Comparison of ENCODE assay signal across 8 mouse cellular contexts in the genomic region with DNA sequence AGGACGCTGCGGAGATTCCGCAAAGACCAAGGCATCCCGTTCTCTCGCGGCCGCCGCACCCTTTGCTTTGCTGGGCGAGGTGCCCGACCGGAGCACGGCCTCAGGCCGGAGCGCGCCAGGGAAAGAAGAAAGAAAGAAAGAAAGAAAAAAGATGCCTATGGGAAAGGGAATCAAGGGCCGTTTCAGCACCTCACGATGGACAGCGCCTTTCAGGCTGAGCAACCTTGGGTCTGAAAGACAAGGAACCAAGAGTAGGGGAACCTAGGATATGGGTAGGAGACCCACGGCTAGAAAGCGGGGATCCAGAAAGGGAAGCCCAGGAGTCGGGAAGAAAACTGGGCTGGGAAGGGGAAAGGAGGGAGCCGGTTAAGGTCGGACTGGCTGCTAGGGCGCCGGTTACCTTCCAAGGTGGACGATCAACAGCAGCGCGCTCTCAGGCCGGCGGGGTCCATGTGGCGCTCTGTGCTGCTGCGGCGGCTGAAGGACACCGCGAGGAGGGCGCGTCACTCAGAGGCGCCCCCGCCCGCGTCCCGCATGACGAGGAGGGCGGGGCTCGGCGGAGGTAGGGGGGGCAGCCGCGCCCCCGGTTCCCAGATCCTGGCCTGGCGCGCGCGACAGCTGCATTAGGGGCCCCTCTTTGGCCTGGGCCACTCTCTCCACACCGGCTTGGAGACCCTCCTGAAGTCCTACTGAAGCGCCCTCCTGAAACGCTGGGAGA. TPM values are rescaled to one million over a fixed set of nuclear protein-coding genes. Genes with fewer than 3 reads are reported as not detected.
DNase-seq lines count a peak whose midpoint lies in the region; ATAC-seq and TF ChIP-seq lines count a peak whose summit lies in the region.

A gene (minus strand): TSS at position 536 of the 718 bp plus-strand sequence.

- H3K4me1 ChIP-seq in G1E (ENCODE audit: insufficient read depth, low read depth, low read length): no peaks in the 10 kb centered on the region
- no peaks in the 10 kb centered on the region for H3K4me1 ChIP-seq in embryonic facial prominence, embryonic 11.5 days (ENCODE audit: control insufficient read depth, insufficient read depth, low read length)
- no peaks in the 10 kb centered on the region for H3K4me1 ChIP-seq in heart, postnatal 0 days (ENCODE audit: control insufficient read depth, insufficient read depth)
- H3K4me1 ChIP-seq in liver, postnatal 0 days (ENCODE audit: insufficient read depth): peaks cover 4% of the 10 kb centered on the region

- H3K27me3 ChIP-seq in G1E (ENCODE audit: insufficient read depth, low read length): peaks cover 25% of the 10 kb centered on the region; the same call in 1 of the 2 replicates
- peaks cover 13% of the 10 kb centered on the region for H3K27me3 ChIP-seq in embryonic facial prominence, embryonic 11.5 days (ENCODE audit: control insufficient read depth, insufficient read depth, low read length)
- H3K27me3 ChIP-seq in heart, postnatal 0 days (ENCODE audit: control insufficient read depth, insufficient read depth, low read length): peaks cover 29% of the 10 kb centered on the region
- H3K27me3 ChIP-seq in liver, postnatal 0 days (ENCODE audit: insufficient read depth, low read length): peaks cover 25% of the 10 kb centered on the region

- peak; percentile 33 for DNase-seq in G1E (ENCODE audit: low spot score)
- peak; percentile 84 for DNase-seq in adrenal gland, postnatal 14 days
- DNase-seq in embryonic facial prominence, embryonic 11.5 days (ENCODE audit: low spot score): peak; percentile 86
- peak; percentile 49 for DNase-seq in heart, postnatal 0 days (ENCODE audit: low spot score)
- DNase-seq in kidney, postnatal 4 days: peak; percentile 90
- DNase-seq in liver, postnatal 0 days: peak; percentile 67
- DNase-seq in ovary, postnatal 36 days (ENCODE audit: low spot score): peak; percentile 77

- no peak for ATAC-seq in G1E (ENCODE audit: extremely low read depth, insufficient number of reproducible peaks, low FRiP score, poor library complexity, severe bottlenecking)
- peak; percentile 72 for ATAC-seq in embryonic facial prominence, embryonic 11.5 days (replicated peaks; ENCODE audit: insufficient number of reproducible peaks, low FRiP score, low TSS enrichment, low read depth)
- peak; percentile 71 for ATAC-seq in heart, postnatal 0 days (ENCODE audit: insufficient read depth, low read depth)
- ATAC-seq in liver, postnatal 0 days: no peak
- no peak for ATAC-seq in inflammation-experienced regulatory T-cells, adult 6 months

- TF ChIP-seq CTCF in G1E (IDR thresholded peaks at IDR 0.05; ENCODE audit: low read depth, low read length): no peak
- no peak for TF ChIP-seq CTCF in heart, postnatal 0 days (IDR thresholded peaks at IDR 0.05; ENCODE audit: low read depth)
- no peak for TF ChIP-seq CTCF in liver, postnatal 0 days (IDR thresholded peaks at IDR 0.05; ENCODE audit: low read depth)

- H3K36me3 ChIP-seq in G1E (replicated peaks): no peaks in the 10 kb centered on the region
- H3K36me3 ChIP-seq in embryonic facial prominence, embryonic 11.5 days (replicated peaks; ENCODE audit: control insufficient read depth, insufficient read depth, low read depth, low read length): no peaks in the 10 kb centered on the region
- H3K36me3 ChIP-seq in heart, postnatal 0 days (replicated peaks; ENCODE audit: control insufficient read depth, insufficient read depth, low read length): no peaks in the 10 kb centered on the region
- no peaks in the 10 kb centered on the region for H3K36me3 ChIP-seq in liver, postnatal 0 days (replicated peaks; ENCODE audit: insufficient read depth, low read length)

- no peak for TF ChIP-seq EP300 in heart, postnatal 0 days (IDR thresholded peaks at IDR 0.05; ENCODE audit: low read depth)
- no peak for TF ChIP-seq EP300 in liver, postnatal 0 days (IDR thresholded peaks at IDR 0.05; ENCODE audit: low read depth)

- peak within 1 kb of the TSS; percentile 62 for H3K4me2 ChIP-seq in embryonic facial prominence, embryonic 11.5 days (ENCODE audit: low read depth, low read length)
- peak within 1 kb of the TSS; percentile 52 for H3K4me2 ChIP-seq in heart, postnatal 0 days (ENCODE audit: low read depth, low read length)
- H3K4me2 ChIP-seq in liver, postnatal 0 days (ENCODE audit: low read depth, low read length): no peak within 1 kb of the TSS

- no peak within 1 kb of the TSS for H3K27ac ChIP-seq in embryonic facial prominence, embryonic 11.5 days (replicated peaks; ENCODE audit: low read depth, low read length)
- H3K27ac ChIP-seq in heart, postnatal 0 days (ENCODE audit: low read depth): no peak within 1 kb of the TSS
- H3K27ac ChIP-seq in liver, postnatal 0 days (ENCODE audit: low read depth): no peak within 1 kb of the TSS

- no peaks in the 10 kb centered on the region for H3K9me3 ChIP-seq in G1E (replicated peaks)
- no peaks in the 10 kb centered on the region for H3K9me3 ChIP-seq in embryonic facial prominence, embryonic 11.5 days (replicated peaks; ENCODE audit: control insufficient read depth, low read length)
- no peaks in the 10 kb centered on the region for H3K9me3 ChIP-seq in heart, postnatal 0 days (replicated peaks; ENCODE audit: control insufficient read depth, low read length)
- H3K9me3 ChIP-seq in liver, postnatal 0 days (ENCODE audit: low read length): no peaks in the 10 kb centered on the region

- 0% methylated on average over 54 of the region's 56 CpGs for WGBS in embryonic facial prominence, embryonic 11.5 days
- under 1% methylated on average over 50 of the region's 56 CpGs for WGBS in heart, postnatal 0 days
- 3% methylated on average over 46 of the region's 56 CpGs for WGBS in liver, postnatal 0 days (ENCODE audit: insufficient replicate concordance)

- H3K9ac ChIP-seq in embryonic facial prominence, embryonic 11.5 days (replicated peaks; ENCODE audit: low read length): no peak within 1 kb of the TSS
- no peak within 1 kb of the TSS for H3K9ac ChIP-seq in heart, postnatal 0 days (replicated peaks; ENCODE audit: low read depth, low read length)
- no peak within 1 kb of the TSS for H3K9ac ChIP-seq in liver, postnatal 0 days (replicated peaks)

- no peak within 1 kb of the TSS for H3K4me3 ChIP-seq in G1E (ENCODE audit: low read depth, low read length)
- peak within 1 kb of the TSS; percentile 23 for H3K4me3 ChIP-seq in embryonic facial prominence, embryonic 11.5 days (ENCODE audit: low read depth, low read length)
- H3K4me3 ChIP-seq in heart, postnatal 0 days (ENCODE audit: low read depth, low read length): peak within 1 kb of the TSS; percentile 27
- H3K4me3 ChIP-seq in liver, postnatal 0 days (ENCODE audit: low read depth, low read length): no peak within 1 kb of the TSS

RNA-seq across cellular contexts. Expression of the gene that starts here (rescaled TPM):
- total RNA-seq in G1E (2014; fragmentation: Nextera tagmentation) (not detected in 2 replicates), G1E (2017) (0.05 and 0.06 TPM in 2 replicates)
- polyA plus RNA-seq in G1E (2012): not detected in 2 replicates
- 3.9 and 8.3 TPM in 2 replicates for total RNA-seq in adrenal gland, postnatal 14 days (2021)
- polyA plus RNA-seq in embryonic facial prominence, embryonic 11.5 days (2014; fragmentation: Nextera tagmentation; extraction: Ambion mirVana): 3.5 and 4.6 TPM in 2 replicates
- total RNA-seq in heart, postnatal 0 days (2014; rRNA removed; ENCODE audit: low replicate concordance): 0.04 and 0.12 TPM in 2 replicates
- polyA plus RNA-seq in heart, postnatal 0 days (2015; fragmentation: Nextera tagmentation; extraction: Ambion mirVana): 0.33 and 0.34 TPM in 2 replicates
- polyA plus RNA-seq in liver, postnatal 0 days (2015; fragmentation: Nextera tagmentation; extraction: Ambion mirVana): not detected in 2 replicates
- not detected for polyA plus RNA-seq in inflammation-experienced regulatory T-cells, adult 6 months (2017; shearing (Covaris generic))

Comparison
In these comparisons a context has a peak if more than half of its experiments do, and no peak if none do; other contexts are left out.
1. Peak in DNase-seq in G1E; RNA of the gene not detected or under 1 TPM.
2. Peak in DNase-seq, ATAC-seq, H3K4me3 ChIP-seq and H3K4me2 ChIP-seq in heart, postnatal 0 days; RNA of the gene not detected or under 1 TPM.
3. Peak in DNase-seq in liver, postnatal 0 days; RNA of the gene not detected or under 1 TPM.
4. DNase-seq: peak in every context shown above with its lines; median percentile 90 in kidney, postnatal 4 days; 86 in embryonic facial prominence, embryonic 11.5 days; 84 in adrenal gland, postnatal 14 days; 77 in ovary, postnatal 36 days; 67 in liver, postnatal 0 days; 49 in heart, postnatal 0 days; 33 in G1E.